Mouse (Mus musculus): ENCODE data around the gene Sct. TPM values are rescaled to one million over a fixed set of nuclear protein-coding genes. Genes with fewer than 3 reads are reported as not detected.

The Sct gene
- polyA plus RNA-seq (2015; fragmentation: Nextera tagmentation; extraction: Ambion mirVana), result 1.0 and 1.3 TPM in 2 replicates

DNA sequence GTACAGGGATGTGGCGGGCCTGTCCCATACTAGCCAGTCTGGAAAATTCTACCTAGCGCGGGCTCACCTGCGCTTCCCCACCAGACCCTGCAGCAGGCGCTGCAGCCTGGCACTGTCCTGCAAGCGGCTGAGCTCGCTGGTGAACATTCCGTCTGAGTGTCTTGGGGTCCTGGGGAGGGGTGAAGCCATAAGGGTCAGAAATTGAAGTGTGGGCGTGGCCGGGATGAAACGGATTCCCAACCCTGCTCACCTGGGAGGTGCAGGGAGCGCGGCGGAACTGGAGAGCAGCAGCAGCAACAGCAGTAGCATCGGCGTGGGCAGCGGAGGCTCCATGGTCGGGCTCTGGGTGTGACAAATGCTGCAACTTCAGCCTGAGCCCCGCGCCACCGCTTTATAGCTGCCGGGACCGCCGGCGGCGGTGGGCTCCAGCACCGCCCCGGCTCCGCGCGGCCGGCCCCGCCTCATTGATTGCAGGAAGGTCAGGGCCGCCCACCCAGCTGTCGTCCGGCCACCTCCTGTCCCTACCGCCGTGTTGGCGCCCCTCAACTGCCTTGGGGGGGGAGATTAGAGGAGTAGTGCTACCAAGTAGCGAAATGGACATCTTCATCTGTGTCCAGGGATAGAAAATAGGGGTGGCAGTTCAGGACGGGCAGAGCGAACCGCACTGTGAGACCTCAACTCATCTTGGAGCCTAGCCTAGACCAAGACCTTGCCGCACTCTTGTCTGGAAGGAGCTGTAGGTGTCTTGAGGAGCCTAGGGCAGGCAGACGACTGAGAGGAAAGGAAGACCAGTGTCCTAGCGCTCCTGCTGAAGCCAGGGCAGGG is at the start of gene Sct:
Gene Sct, minus strand, starts transcription at position 368 of the 825 bp plus-strand sequence.
- TF ChIP-seq CTCF (IDR thresholded peaks at IDR 0.05) (peak; percentile 74), EP300 (IDR thresholded peaks at IDR 0.05) (no peak)
- DNase-seq (ENCODE audit: low spot score), result peak; percentile 62

GRCm38 (mm10) chr7:141328373-141328990 is 49.5 kb upstream of the Sct start:
- Histone ChIP-seq H3K9me3 (ENCODE audit: low read length) (no peaks in the 10 kb centered on the region), H3K9ac (replicated peaks; ENCODE audit: low read depth) (peak overlapping the region; percentile 83), H3K27ac (ENCODE audit: low read length) (peak overlapping the region; percentile 99), H3K4me3 (ENCODE audit: low read depth, low read length) (peak overlapping the region; percentile 52), H3K27me3 (replicated peaks; ENCODE audit: insufficient read depth, low read length) (no peaks in the 10 kb centered on the region), H3K36me3 (ENCODE audit: insufficient read depth, low read length) (peaks cover 6% of the 10 kb centered on the region), H3K4me1 (ENCODE audit: insufficient read depth, low read depth, low read length) (peaks cover 17% of the 10 kb centered on the region; the same call in 1 of the 2 replicates), H3K4me2 (replicated peaks; ENCODE audit: low read depth, low read length) (peak overlapping the region; percentile 89)
- DNase-seq (ENCODE audit: low spot score), result peak; percentile 47
- WGBS, result 11% methylated on average over 24 of the region's 24 CpGs
- ATAC-seq, result peak; percentile 2; the same call in 1 of the 2 replicates
- TF ChIP-seq CTCF (IDR thresholded peaks at IDR 0.05) (no peak), EP300 (IDR thresholded peaks at IDR 0.05) (no peak)

More for the DNA sequence above, at the start of gene Sct:
- no peak within 1 kb of the TSS for H3K27ac ChIP-seq (ENCODE audit: low read length)
- 0 out of 2 replicates have a peak, but pooled peaks cover 5% of the 10 kb centered on the region for H3K27me3 ChIP-seq (replicated peaks; ENCODE audit: insufficient read depth, low read length)
- ATAC-seq, result peak; percentile 74
- no peaks in the 10 kb centered on the region for H3K36me3 ChIP-seq (ENCODE audit: insufficient read depth, low read length)
- H3K4me1 ChIP-seq (ENCODE audit: insufficient read depth, low read depth, low read length), result peaks cover 6% of the 10 kb centered on the region; the same call in 1 of the 2 replicates
- H3K9me3 ChIP-seq (ENCODE audit: low read length), result no peaks in the 10 kb centered on the region
- 4% methylated on average over 46 of the region's 46 CpGs for WGBS
- H3K9ac ChIP-seq (replicated peaks; ENCODE audit: low read depth), result no peak within 1 kb of the TSS
- peak within 1 kb of the TSS; percentile 74 for H3K4me2 ChIP-seq (replicated peaks; ENCODE audit: low read depth, low read length)
- H3K4me3 ChIP-seq (ENCODE audit: low read depth, low read length), result peak within 1 kb of the TSS; percentile 36

DNA sequence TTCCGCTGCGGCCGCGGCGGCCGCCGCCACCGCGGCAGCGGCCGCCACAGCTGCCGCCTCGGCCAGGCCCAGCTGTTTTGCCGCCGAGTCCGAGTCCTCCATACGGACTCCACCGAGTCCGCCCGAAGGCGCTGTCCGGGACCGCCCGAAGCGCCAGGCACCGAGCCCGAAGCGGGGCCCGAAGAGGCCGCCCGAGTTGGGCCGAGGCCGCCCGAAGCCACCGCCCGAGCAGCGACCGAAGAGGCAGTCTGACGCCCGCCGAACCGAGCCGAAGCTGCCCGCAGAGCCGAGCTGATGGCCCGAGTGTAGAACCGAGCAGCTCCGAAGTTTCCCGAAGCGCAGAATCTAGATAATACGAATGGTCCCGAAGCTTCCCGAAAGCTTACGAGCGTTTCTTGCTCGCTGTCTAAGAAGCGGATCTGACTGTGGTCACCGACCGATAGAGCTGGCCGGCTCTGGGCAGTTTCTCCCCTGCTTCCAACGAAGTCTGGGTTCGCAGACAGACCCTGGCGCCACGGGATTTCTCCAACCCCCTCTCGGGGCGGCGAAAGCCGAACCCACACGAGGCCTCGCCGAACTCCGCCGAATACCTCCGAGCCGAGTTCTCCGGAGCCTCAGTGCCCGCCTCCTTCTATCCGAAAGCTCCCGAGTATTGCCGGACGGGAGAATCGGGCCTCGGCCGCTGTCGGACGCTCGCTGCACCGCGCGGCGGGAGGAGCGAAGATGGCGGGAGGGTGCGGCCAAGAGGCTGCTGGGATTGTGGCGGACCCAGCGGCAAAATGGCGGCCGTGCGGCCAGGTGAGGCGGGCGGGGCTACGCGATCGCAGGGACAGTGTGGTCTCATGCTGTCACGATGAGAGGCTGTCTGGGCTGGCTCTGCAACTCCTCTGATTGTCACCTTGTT is 48.8 kb upstream of the Sct start, which contains the start of the genes Deaf1 and Tmem80:
Gene Deaf1, minus strand, starts transcription at position 222 of the 904 bp plus-strand sequence.
Gene Tmem80, plus strand, starts transcription at position 271 of the 904 bp plus-strand sequence.
- Histone ChIP-seq H3K4me3 (ENCODE audit: low read depth, low read length) (peak within 1 kb of the TSS; percentile 52), H3K27me3 (replicated peaks; ENCODE audit: insufficient read depth, low read length) (no peaks in the 10 kb centered on the region), H3K9ac (replicated peaks; ENCODE audit: low read depth) (peak within 1 kb of the TSS; percentile 83), H3K36me3 (ENCODE audit: insufficient read depth, low read length) (peaks cover under 1% of the 10 kb centered on the region), H3K9me3 (ENCODE audit: low read length) (no peaks in the 10 kb centered on the region), H3K4me1 (ENCODE audit: insufficient read depth, low read depth, low read length) (peaks cover 17% of the 10 kb centered on the region; the same call in 1 of the 2 replicates), H3K27ac (ENCODE audit: low read length) (peak within 1 kb of the TSS; percentile 99), H3K4me2 (replicated peaks; ENCODE audit: low read depth, low read length) (peak within 1 kb of the TSS; percentile 89)
- ATAC-seq, result peak; percentile 97
- WGBS, result under 1% methylated on average over 105 of the region's 105 CpGs
- DNase-seq (ENCODE audit: low spot score), result peak; percentile 99
- TF ChIP-seq EP300 (IDR thresholded peaks at IDR 0.05), result no peak
- TF ChIP-seq CTCF (IDR thresholded peaks at IDR 0.05), result no peak

GRCm38 (mm10) chr7:141326546-141327446 is 47.9 kb upstream of the Sct start:
- peak overlapping the region; percentile 89 for H3K4me2 ChIP-seq (replicated peaks; ENCODE audit: low read depth, low read length)
- H3K27ac ChIP-seq (ENCODE audit: low read length), result peak overlapping the region; percentile 99
- TF ChIP-seq CTCF (IDR thresholded peaks at IDR 0.05), result no peak
- no peak for TF ChIP-seq EP300 (IDR thresholded peaks at IDR 0.05)
- H3K36me3 ChIP-seq (ENCODE audit: insufficient read depth, low read length), result peaks cover 9% of the 10 kb centered on the region
- DNase-seq (ENCODE audit: low spot score) (no peak), ATAC-seq (peak; percentile 11)
- H3K27me3 ChIP-seq (replicated peaks; ENCODE audit: insufficient read depth, low read length), result no peaks in the 10 kb centered on the region
- WGBS, result 4% methylated on average over 29 of the region's 35 CpGs
- H3K4me3 ChIP-seq (ENCODE audit: low read depth, low read length), result peak overlapping the region; percentile 52
- H3K9me3 ChIP-seq (ENCODE audit: low read length), result no peaks in the 10 kb centered on the region
- H3K4me1 ChIP-seq (ENCODE audit: insufficient read depth, low read depth, low read length), result peaks cover 17% of the 10 kb centered on the region; the same call in 1 of the 2 replicates
- peak overlapping the region; percentile 83 for H3K9ac ChIP-seq (replicated peaks; ENCODE audit: low read depth)

GRCm38 (mm10) chr7:141324686-141325085 is 45.8 kb upstream of the Sct start:
- ATAC-seq (no peak), DNase-seq (ENCODE audit: low spot score) (no peak)
- no peak overlapping the region for H3K4me3 ChIP-seq (ENCODE audit: low read depth, low read length)
- H3K27ac ChIP-seq (ENCODE audit: low read length), result no peak overlapping the region
- peaks cover 17% of the 10 kb centered on the region; the same call in 1 of the 2 replicates for H3K4me1 ChIP-seq (ENCODE audit: insufficient read depth, low read depth, low read length)
- TF ChIP-seq CTCF (IDR thresholded peaks at IDR 0.05) (no peak), EP300 (IDR thresholded peaks at IDR 0.05) (no peak)
- no peak overlapping the region for H3K4me2 ChIP-seq (replicated peaks; ENCODE audit: low read depth, low read length)
- WGBS, result 94% methylated on average over 1 of the region's 1 CpGs
- no peaks in the 10 kb centered on the region for H3K9me3 ChIP-seq (ENCODE audit: low read length)
- no peak overlapping the region for H3K9ac ChIP-seq (replicated peaks; ENCODE audit: low read depth)
- H3K36me3 ChIP-seq (ENCODE audit: insufficient read depth, low read length), result peaks cover 11% of the 10 kb centered on the region
- no peaks in the 10 kb centered on the region for H3K27me3 ChIP-seq (replicated peaks; ENCODE audit: insufficient read depth, low read length)
